ENCODE assay signal across 23 mouse cellular contexts in genomic region chr15:10739279-10739678, GRCm38 (mm10). TPM values are rescaled to one million over a fixed set of nuclear protein-coding genes. Genes with fewer than 3 reads are reported as not detected.
DNase-seq lines count a peak whose midpoint lies in the region; ATAC-seq and TF ChIP-seq lines count a peak whose summit lies in the region.
"Had no signal": no experiment of that assay in that cellular context is flagged by ENCODE, and none has a peak within 500 bp of the region (broad histone marks: within the 10 kb centered on the region; RNA-seq: fewer than 3 reads in every experiment).

No protein-coding gene starts in this region.

- peak; percentile 34 for DNase-seq in intestine, embryonic 14.5 days (ENCODE audit: low spot score)
- DNase-seq in lung, postnatal 10 days = no peak
- no peak for DNase-seq in stomach, postnatal 0 days (ENCODE audit: low spot score)
- DNase-seq in liver = no peak
- DNase-seq: adrenal gland, postnatal 36 days; cerebellum, adult 2 months; cerebellum, postnatal 36 days; gastrocnemius, postnatal 36 days; kidney, postnatal 25 days; layer of hippocampus, adult 9-11 months; midbrain, embryonic 14.5 days; right cerebral cortex, adult 18-20 months; thymus, adult 2 months had no signal

- WGBS in intestine, embryonic 14.5 days = 68% methylated on average over 1 of the region's 1 CpGs
- 49% methylated on average over 1 of the region's 1 CpGs for WGBS in intestine, embryonic 15.5 days
- WGBS in lung, embryonic 15.5 days = 33% methylated on average over 1 of the region's 1 CpGs
- WGBS in stomach, postnatal 0 days = 28% methylated on average over 1 of the region's 1 CpGs

- H3K36me3 ChIP-seq in intestine, embryonic 14.5 days (ENCODE audit: control insufficient read depth, insufficient read depth, low read length) = no peaks in the 10 kb centered on the region
- H3K36me3 ChIP-seq in intestine, embryonic 15.5 days = no peaks in the 10 kb centered on the region
- no peaks in the 10 kb centered on the region for H3K36me3 ChIP-seq in lung, embryonic 15.5 days
- no peaks in the 10 kb centered on the region for H3K36me3 ChIP-seq in stomach, postnatal 0 days (ENCODE audit: control insufficient read depth, insufficient read depth, low read length)
- H3K36me3 ChIP-seq: forebrain, embryonic 15.5 days; heart, embryonic 12.5 days; limb, embryonic 12.5 days; liver, embryonic 15.5 days; neural tube, embryonic 13.5 days had no signal

- no peak overlapping the region for H3K9ac ChIP-seq in intestine, embryonic 14.5 days (ENCODE audit: low read length)
- H3K9ac ChIP-seq in intestine, embryonic 15.5 days = no peak overlapping the region
- H3K9ac ChIP-seq in lung, embryonic 15.5 days = no peak overlapping the region
- H3K9ac ChIP-seq in stomach, postnatal 0 days (ENCODE audit: low read length) = no peak overlapping the region
- H3K9ac ChIP-seq: forebrain, embryonic 15.5 days; heart, embryonic 12.5 days; hindbrain, embryonic 14.5 days; limb, embryonic 12.5 days; liver, embryonic 15.5 days; neural tube, embryonic 13.5 days had no signal

- no peak for TF ChIP-seq CTCF in stomach, postnatal 0 days (IDR thresholded peaks at IDR 0.05; ENCODE audit: low read depth)

- ATAC-seq in intestine, embryonic 14.5 days (replicated peaks; ENCODE audit: low FRiP score, low TSS enrichment, low read depth) = no peak
- ATAC-seq in intestine, embryonic 15.5 days = no peak
- no peak for ATAC-seq in lung, embryonic 15.5 days (ENCODE audit: borderline replicate concordance, extremely low read depth, low FRiP score, low TSS enrichment)
- peak; percentile 78 for ATAC-seq in granulocyte monocyte progenitor cell, adult 5-6 weeks (replicated peaks; ENCODE audit: poor library complexity, severe bottlenecking)
- no peak for ATAC-seq in stomach, postnatal 0 days (ENCODE audit: low FRiP score, low TSS enrichment)
- ATAC-seq: forebrain, embryonic 15.5 days; intestine, postnatal 0 days had no signal

- H3K4me3 ChIP-seq in intestine, embryonic 14.5 days (ENCODE audit: low read depth, low read length) = no peak overlapping the region
- H3K4me3 ChIP-seq in intestine, embryonic 15.5 days (replicated peaks) = no peak overlapping the region
- no peak overlapping the region for H3K4me3 ChIP-seq in lung, embryonic 15.5 days
- no peak overlapping the region for H3K4me3 ChIP-seq in stomach, postnatal 0 days (ENCODE audit: low read depth, low read length)
- H3K4me3 ChIP-seq: forebrain, embryonic 15.5 days; heart, embryonic 12.5 days; limb, embryonic 12.5 days; liver, embryonic 15.5 days; neural tube, embryonic 13.5 days had no signal

- H3K4me1 ChIP-seq in intestine, embryonic 14.5 days (replicated peaks; ENCODE audit: control insufficient read depth, insufficient read depth, low read length) = no peaks in the 10 kb centered on the region
- no peaks in the 10 kb centered on the region for H3K4me1 ChIP-seq in intestine, embryonic 15.5 days (replicated peaks)
- H3K4me1 ChIP-seq in lung, embryonic 15.5 days = peaks cover 22% of the 10 kb centered on the region
- no peaks in the 10 kb centered on the region for H3K4me1 ChIP-seq in stomach, postnatal 0 days (replicated peaks; ENCODE audit: control insufficient read depth, insufficient read depth)
- H3K4me1 ChIP-seq: forebrain, embryonic 15.5 days; liver, embryonic 15.5 days; neural tube, embryonic 13.5 days had no signal

- H3K27ac ChIP-seq in intestine, embryonic 14.5 days (ENCODE audit: low read depth) = no peak overlapping the region
- H3K27ac ChIP-seq in intestine, embryonic 15.5 days = no peak overlapping the region
- peak overlapping the region; percentile 78 for H3K27ac ChIP-seq in lung, embryonic 15.5 days
- H3K27ac ChIP-seq in stomach, postnatal 0 days (replicated peaks) = 0 out of 2 replicates have a peak overlapping the region, but pooled peaks have one; percentile 18
- H3K27ac ChIP-seq: forebrain, embryonic 15.5 days; hindbrain, embryonic 14.5 days; limb, embryonic 12.5 days; liver, embryonic 15.5 days; neural tube, embryonic 13.5 days had no signal

- TF ChIP-seq EP300 in stomach, postnatal 0 days (optimal IDR thresholded peaks at IDR 0.05) = no peak

- H3K4me2 ChIP-seq in intestine, embryonic 14.5 days (ENCODE audit: low read length) = no peak overlapping the region
- no peak overlapping the region for H3K4me2 ChIP-seq in intestine, embryonic 15.5 days (replicated peaks)
- H3K4me2 ChIP-seq in lung, embryonic 15.5 days = no peak overlapping the region
- H3K4me2 ChIP-seq in stomach, postnatal 0 days (replicated peaks; ENCODE audit: low read depth) = no peak overlapping the region
- H3K4me2 ChIP-seq: forebrain, embryonic 15.5 days; heart, embryonic 12.5 days; hindbrain, embryonic 14.5 days; limb, embryonic 12.5 days; liver, embryonic 15.5 days; neural tube, embryonic 13.5 days had no signal

- no peaks in the 10 kb centered on the region for H3K27me3 ChIP-seq in intestine, embryonic 14.5 days (replicated peaks; ENCODE audit: control insufficient read depth, insufficient read depth, low read length)
- no peaks in the 10 kb centered on the region for H3K27me3 ChIP-seq in intestine, embryonic 15.5 days (replicated peaks)
- H3K27me3 ChIP-seq in lung, embryonic 15.5 days = no peaks in the 10 kb centered on the region
- H3K27me3 ChIP-seq in stomach, postnatal 0 days (ENCODE audit: control insufficient read depth, insufficient read depth, low read length) = no peaks in the 10 kb centered on the region
- H3K27me3 ChIP-seq: forebrain, embryonic 15.5 days; limb, embryonic 12.5 days; liver, embryonic 15.5 days; neural tube, embryonic 13.5 days had no signal

- no peaks in the 10 kb centered on the region for H3K9me3 ChIP-seq in intestine, embryonic 14.5 days (ENCODE audit: control insufficient read depth, low read length)
- no peaks in the 10 kb centered on the region for H3K9me3 ChIP-seq in intestine, embryonic 15.5 days
- no peaks in the 10 kb centered on the region for H3K9me3 ChIP-seq in lung, embryonic 15.5 days
- no peaks in the 10 kb centered on the region for H3K9me3 ChIP-seq in stomach, postnatal 0 days (ENCODE audit: control insufficient read depth, low read length)
- H3K9me3 ChIP-seq: forebrain, embryonic 15.5 days; heart, embryonic 12.5 days; limb, embryonic 12.5 days; liver, embryonic 15.5 days; neural tube, embryonic 13.5 days had no signal

RNA-seq across cellular contexts. Expression of gene Rai14, which starts 24.9 kb away (rescaled TPM):
- 20.4 and 25.9 TPM in 2 replicates for polyA plus RNA-seq in intestine, embryonic 14.5 days (2014; fragmentation: Nextera tagmentation; extraction: Ambion mirVana)
- 16.8 and 17.4 TPM in 2 replicates for polyA plus RNA-seq in intestine, embryonic 15.5 days (2015; fragmentation: Nextera tagmentation; extraction: Ambion mirVana)
- 60.5 and 69.9 TPM in 2 replicates for polyA plus RNA-seq in lung, embryonic 15.5 days (2015; fragmentation: Nextera tagmentation; extraction: Ambion mirVana)
- 6.1 and 6.2 TPM in 2 replicates for total RNA-seq in granulocyte monocyte progenitor cell, adult 5-6 weeks (2014; fragmentation: Nextera tagmentation)
- total RNA-seq in granulocyte monocyte progenitor cell, adult 5-6 weeks (2017) = 4.3 and 5.2 TPM in 2 replicates
- polyA plus RNA-seq in stomach, postnatal 0 days (2015; fragmentation: Nextera tagmentation; extraction: Ambion mirVana) = 8.0 and 8.7 TPM in 2 replicates

Comparison
In these comparisons a context has a peak if more than half of its experiments do, and no peak if none do; other contexts are left out.
1. H3K27ac ChIP-seq: peak in lung, embryonic 15.5 days (single experiment) and stomach, postnatal 0 days (single experiment); none in intestine, embryonic 14.5 days (single experiment) and intestine, embryonic 15.5 days (single experiment).